Mouse (Mus musculus): Measurements from ENCODE around the gene Rhou. TPM values are rescaled to one million over a fixed set of nuclear protein-coding genes. Genes with fewer than 3 reads are reported as not detected.
"Not testable (repeated sequence)": the region's sequence is repeated elsewhere in the genome, so short reads cannot be mapped to it uniquely, and the experiment has no call there.

Rhou gene
- 3.4 and 4.6 TPM in 2 replicates for polyA plus RNA-seq (2012; rRNA removed)

DNA sequence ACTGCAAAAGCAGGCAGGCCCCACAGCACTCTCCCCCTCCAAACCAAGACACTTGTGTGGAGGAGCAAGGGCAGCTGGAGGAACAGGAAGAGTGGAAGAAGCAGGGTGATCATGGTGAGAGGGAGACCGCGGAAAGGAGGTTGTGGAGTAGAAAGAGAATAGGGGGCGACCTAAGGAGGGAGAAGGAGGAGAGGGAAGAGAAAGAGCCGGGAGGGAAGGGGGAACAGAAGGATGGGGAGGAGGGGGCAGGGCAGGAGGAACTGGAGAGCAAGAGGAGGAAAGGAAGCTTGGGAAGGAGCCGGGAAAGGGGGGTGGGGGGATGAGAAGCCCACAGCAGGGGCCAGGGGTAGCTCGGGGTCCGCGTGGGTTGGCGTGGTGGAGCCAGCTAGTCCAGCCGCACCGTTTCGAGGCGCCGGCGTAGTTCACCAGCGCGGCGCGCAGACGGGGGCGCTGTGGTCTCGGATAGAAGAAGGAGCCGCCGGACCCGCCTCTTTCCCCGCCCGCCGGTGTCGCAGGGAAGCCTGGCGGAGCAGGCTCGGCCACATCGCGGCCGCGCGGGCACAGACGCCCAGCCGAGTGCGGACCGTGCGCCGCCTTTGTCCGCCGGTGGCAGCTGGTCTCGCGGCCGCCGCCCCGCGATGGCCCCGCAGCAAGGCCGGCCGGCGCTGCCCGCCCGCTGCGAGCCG lies at the start of gene Rhou:
TSS of gene Rhou (plus strand) at position 622 of the 686 bp plus-strand sequence.
- 2% methylated on average over 57 of the region's 58 CpGs for WGBS
- peak; percentile 92 for DNase-seq
- H3K27me3 ChIP-seq (replicated peaks; ENCODE audit: control insufficient read depth, insufficient read depth, low read length): no peaks in the 10 kb centered on the region
- no peak within 1 kb of the TSS for H3K27ac ChIP-seq (ENCODE audit: insufficient read depth, low read depth, low read length)
- H3K4me3 ChIP-seq (ENCODE audit: insufficient read depth, low read depth, low read length): peak within 1 kb of the TSS; percentile 51
- peak; percentile 58 for TF ChIP-seq CTCF (conservative IDR thresholded peaks at IDR 0.05; ENCODE audit: insufficient read depth, insufficient read length, low read depth, low read length)
- no peak for TF ChIP-seq POLR2A (IDR thresholded peaks at IDR 0.05; ENCODE audit: low read depth, low read length)
- H3K36me3 ChIP-seq (ENCODE audit: control insufficient read depth, insufficient read depth, low read length): no peaks in the 10 kb centered on the region
- H3K4me1 ChIP-seq (ENCODE audit: control insufficient read depth, insufficient read depth, low read length): no peaks in the 10 kb centered on the region

DNA sequence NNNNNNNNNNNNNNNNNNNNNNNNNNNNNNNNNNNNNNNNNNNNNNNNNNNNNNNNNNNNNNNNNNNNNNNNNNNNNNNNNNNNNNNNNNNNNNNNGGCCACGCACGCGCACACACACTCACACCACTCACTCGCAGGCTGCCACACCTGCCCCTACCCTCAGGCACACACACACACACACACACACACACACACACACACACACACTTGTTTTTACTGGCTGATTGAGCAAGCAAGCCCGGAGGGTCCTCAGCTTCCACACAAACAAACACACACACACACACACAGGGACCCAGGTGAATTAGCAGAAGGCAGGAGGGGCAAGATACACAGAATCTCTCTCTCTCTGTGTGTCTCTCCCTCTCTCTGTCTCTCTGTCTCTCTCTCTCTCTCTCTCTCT lies 41.1 kb upstream of the Rhou start:
- H3K4me1 ChIP-seq (ENCODE audit: control insufficient read depth, insufficient read depth, low read length); H3K36me3 ChIP-seq (ENCODE audit: control insufficient read depth, insufficient read depth, low read length); H3K4me3 ChIP-seq (ENCODE audit: insufficient read depth, low read depth, low read length); H3K27ac ChIP-seq (ENCODE audit: insufficient read depth, low read depth, low read length); H3K27me3 ChIP-seq (replicated peaks; ENCODE audit: control insufficient read depth, insufficient read depth, low read length): not testable (repeated sequence)
- peak; percentile 0 for DNase-seq
- 57% methylated on average over 3 of the region's 5 CpGs for WGBS

DNA sequence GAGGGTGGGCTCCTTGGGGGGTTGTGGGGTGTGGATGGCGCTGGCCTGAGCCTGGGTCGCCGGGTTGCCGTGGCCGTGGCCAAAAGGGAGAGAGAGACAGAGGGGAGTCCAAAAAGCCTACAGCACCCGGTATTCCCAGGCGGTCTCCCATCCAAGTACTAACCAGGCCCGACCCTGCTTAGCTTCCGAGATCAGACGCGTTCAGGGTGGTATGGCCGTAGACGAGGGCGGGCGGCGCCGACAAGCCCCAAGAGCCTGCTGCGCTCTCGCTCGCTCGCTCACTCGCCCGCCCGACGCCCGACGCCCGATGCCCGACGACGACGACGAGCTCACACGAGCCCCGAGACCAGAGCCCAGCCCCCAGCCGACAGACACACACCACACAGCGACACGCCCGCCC lies 30.2 kb upstream of the Rhou start:
- WGBS: no CpG with 5 or more reads among the region's 39 CpGs
- not testable (repeated sequence) for H3K27me3 ChIP-seq (replicated peaks; ENCODE audit: control insufficient read depth, insufficient read depth, low read length); H3K4me3 ChIP-seq (ENCODE audit: insufficient read depth, low read depth, low read length); DNase-seq; H3K4me1 ChIP-seq (ENCODE audit: control insufficient read depth, insufficient read depth, low read length); H3K36me3 ChIP-seq (ENCODE audit: control insufficient read depth, insufficient read depth, low read length); H3K27ac ChIP-seq (ENCODE audit: insufficient read depth, low read depth, low read length)

DNA sequence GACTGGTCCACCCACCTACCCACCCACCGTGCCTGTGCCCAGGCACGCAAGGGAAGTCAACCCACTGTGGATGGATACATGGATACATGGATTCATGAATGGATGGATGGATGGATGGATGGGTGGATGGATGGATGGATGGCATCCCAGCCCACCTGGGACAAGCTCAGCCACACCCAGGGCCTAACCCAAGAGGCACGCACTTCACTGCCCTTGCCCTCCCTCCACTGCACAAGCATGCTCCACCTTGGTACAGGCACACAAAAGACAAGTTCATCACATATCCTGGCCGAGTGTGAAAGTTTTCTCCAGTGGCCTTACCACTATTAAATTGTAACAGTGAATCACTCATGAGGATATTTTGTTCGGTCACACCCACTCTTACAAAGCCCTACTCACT lies 29.5 kb upstream of the Rhou start:
- WGBS: 61% methylated on average over 5 of the region's 5 CpGs
- no peak for TF ChIP-seq CTCF (conservative IDR thresholded peaks at IDR 0.05; ENCODE audit: insufficient read depth, insufficient read length, low read depth, low read length)
- no peak for TF ChIP-seq POLR2A (IDR thresholded peaks at IDR 0.05; ENCODE audit: low read depth, low read length)
- Histone ChIP-seq H3K4me3 (ENCODE audit: insufficient read depth, low read depth, low read length) (no peak overlapping the region), H3K27me3 (replicated peaks; ENCODE audit: control insufficient read depth, insufficient read depth, low read length) (no peaks in the 10 kb centered on the region), H3K4me1 (ENCODE audit: control insufficient read depth, insufficient read depth, low read length) (no peaks in the 10 kb centered on the region; the same call in 1 of the 2 replicates), H3K27ac (ENCODE audit: insufficient read depth, low read depth, low read length) (no peak overlapping the region), H3K36me3 (ENCODE audit: control insufficient read depth, insufficient read depth, low read length) (no peaks in the 10 kb centered on the region)
- DNase-seq: no peak

DNA sequence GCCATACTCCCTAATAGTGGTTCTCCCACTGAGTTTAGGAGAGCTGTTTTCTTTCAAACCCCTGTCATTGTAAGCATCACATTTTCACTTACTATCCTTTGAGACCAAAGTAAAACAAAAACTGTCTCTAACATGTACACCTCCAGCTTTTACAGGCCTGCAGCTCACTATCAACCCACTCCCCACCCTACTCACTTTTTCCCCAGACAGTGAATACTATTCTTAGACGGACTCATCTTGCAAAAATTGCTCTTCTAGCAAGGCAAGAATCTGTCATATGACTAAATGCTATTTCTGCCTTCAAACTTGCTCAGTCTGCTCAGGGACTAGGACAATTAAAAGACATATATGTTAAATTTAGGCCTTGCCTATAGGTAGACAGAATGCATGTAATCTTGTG lies 29.0 kb upstream of the Rhou start:
- no peaks in the 10 kb centered on the region for H3K27me3 ChIP-seq (replicated peaks; ENCODE audit: control insufficient read depth, insufficient read depth, low read length)
- no peaks in the 10 kb centered on the region for H3K36me3 ChIP-seq (ENCODE audit: control insufficient read depth, insufficient read depth, low read length)
- WGBS: 84% methylated on average over 1 of the region's 1 CpGs
- no peak overlapping the region for H3K27ac ChIP-seq (ENCODE audit: insufficient read depth, low read depth, low read length)
- no peak for DNase-seq
- H3K4me3 ChIP-seq (ENCODE audit: insufficient read depth, low read depth, low read length): no peak overlapping the region
- no peaks in the 10 kb centered on the region; the same call in 1 of the 2 replicates for H3K4me1 ChIP-seq (ENCODE audit: control insufficient read depth, insufficient read depth, low read length)
- TF ChIP-seq POLR2A (IDR thresholded peaks at IDR 0.05; ENCODE audit: low read depth, low read length): no peak
- TF ChIP-seq CTCF (conservative IDR thresholded peaks at IDR 0.05; ENCODE audit: insufficient read depth, insufficient read length, low read depth, low read length): no peak

DNA sequence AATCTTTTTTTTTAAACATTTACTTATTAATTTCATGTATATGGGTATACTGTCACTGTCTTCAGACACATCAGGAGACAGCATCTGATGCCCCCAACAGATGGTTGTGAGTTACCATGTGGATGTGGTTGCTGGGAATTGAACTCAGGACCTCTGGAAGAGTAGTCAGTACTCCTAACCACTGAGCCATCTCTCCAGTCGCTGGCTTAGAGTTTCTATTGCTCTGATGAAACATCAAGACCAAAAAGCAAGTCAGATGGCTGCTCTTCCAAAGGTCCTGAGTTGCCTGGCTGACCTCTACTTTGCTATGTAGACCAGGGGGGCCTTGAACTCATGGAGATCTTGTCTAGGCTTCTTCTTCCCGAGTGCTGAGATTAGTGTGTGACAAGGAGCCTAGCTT lies 28.0 kb upstream of the Rhou start:
- no peak overlapping the region for H3K4me3 ChIP-seq (ENCODE audit: insufficient read depth, low read depth, low read length)
- H3K36me3 ChIP-seq (ENCODE audit: control insufficient read depth, insufficient read depth, low read length): no peaks in the 10 kb centered on the region
- no peak for TF ChIP-seq POLR2A (IDR thresholded peaks at IDR 0.05; ENCODE audit: low read depth, low read length)
- TF ChIP-seq CTCF (conservative IDR thresholded peaks at IDR 0.05; ENCODE audit: insufficient read depth, insufficient read length, low read depth, low read length): no peak
- no peaks in the 10 kb centered on the region; the same call in 1 of the 2 replicates for H3K4me1 ChIP-seq (ENCODE audit: control insufficient read depth, insufficient read depth, low read length)
- 0 out of 2 replicates have a peak, but pooled peaks cover 1% of the 10 kb centered on the region for H3K27me3 ChIP-seq (replicated peaks; ENCODE audit: control insufficient read depth, insufficient read depth, low read length)
- 49% methylated on average over 2 of the region's 2 CpGs for WGBS
- H3K27ac ChIP-seq (ENCODE audit: insufficient read depth, low read depth, low read length): no peak overlapping the region
- no peak for DNase-seq

DNA sequence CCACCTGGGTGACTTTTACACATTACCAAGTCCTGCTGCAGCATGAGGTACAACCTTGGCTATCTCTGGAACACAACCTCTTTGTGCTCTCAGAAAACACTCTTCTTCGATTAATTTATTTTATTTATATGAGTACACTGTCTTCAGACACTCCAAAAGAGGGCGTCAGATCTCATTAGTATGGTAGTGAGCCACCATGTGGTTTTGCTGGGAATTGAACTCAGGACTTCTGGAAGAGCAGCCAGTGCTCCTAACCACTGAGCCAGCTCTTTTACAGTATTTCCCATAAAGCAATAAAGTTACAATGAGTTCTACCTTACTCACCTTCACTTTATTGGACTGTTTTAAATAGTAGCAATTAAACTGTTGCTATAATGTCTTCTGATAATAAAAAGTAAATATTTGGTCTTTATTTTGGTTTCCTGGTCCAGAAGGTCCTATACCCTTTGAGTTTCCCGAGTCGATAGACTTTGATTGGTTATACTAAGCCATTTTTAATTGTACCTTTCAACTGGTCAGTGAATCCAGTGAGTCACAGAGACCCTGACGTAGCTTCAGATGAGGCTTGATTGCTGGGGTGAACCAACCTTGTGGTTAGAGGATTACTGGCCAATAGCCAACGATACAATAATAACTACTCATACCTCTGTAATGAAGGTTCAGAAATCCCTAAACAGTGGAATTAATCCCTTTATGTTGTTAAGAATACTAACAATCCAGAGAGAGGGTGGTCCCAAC lies 26.1 kb upstream of the Rhou start:
- Histone ChIP-seq H3K27me3 (replicated peaks; ENCODE audit: control insufficient read depth, insufficient read depth, low read length) (0 out of 2 replicates have a peak, but pooled peaks cover 1% of the 10 kb centered on the region), H3K4me1 (ENCODE audit: control insufficient read depth, insufficient read depth, low read length) (no peaks in the 10 kb centered on the region; the same call in 1 of the 2 replicates), H3K4me3 (ENCODE audit: insufficient read depth, low read depth, low read length) (no peak overlapping the region), H3K36me3 (ENCODE audit: control insufficient read depth, insufficient read depth, low read length) (no peaks in the 10 kb centered on the region), H3K27ac (ENCODE audit: insufficient read depth, low read depth, low read length) (no peak overlapping the region)
- TF ChIP-seq POLR2A (IDR thresholded peaks at IDR 0.05; ENCODE audit: low read depth, low read length) (no peak), CTCF (conservative IDR thresholded peaks at IDR 0.05; ENCODE audit: insufficient read depth, insufficient read length, low read depth, low read length) (no peak)
- whole genome bisulfite sequencing: 66% methylated on average over 6 of the region's 6 CpGs
- no peak for DNase-seq
